Mouse (Mus musculus) telencephalon, adult 2 months (tissue): ENCODE data around the gene Dnajc7.

ENCODE experiments used
- DNase-seq: peaks from one replicate; pipeline ENCODE4 v3.0.0-alpha.2; 2011; ENCODE audit warnings: low read depth, low spot score

Dnajc7 gene

DNA sequence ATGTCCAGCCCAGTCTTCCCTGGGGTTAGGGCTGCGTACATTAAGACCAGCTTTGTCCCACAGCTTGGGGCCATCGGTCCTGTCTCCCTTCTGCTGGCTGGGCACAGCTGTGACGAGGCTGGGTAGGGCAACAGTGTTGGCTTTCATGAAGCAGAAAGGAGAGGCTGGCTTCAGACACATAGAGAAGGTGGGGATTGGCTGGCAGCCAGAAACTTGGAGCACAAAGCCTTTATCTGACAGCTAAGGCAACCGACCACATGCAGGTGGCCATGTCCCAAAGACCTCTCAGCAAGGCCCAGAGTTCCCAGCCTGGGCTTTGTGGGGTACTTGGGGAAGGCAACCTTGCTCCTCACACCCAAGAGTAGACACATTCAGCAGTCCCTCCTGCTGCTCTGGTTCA is 38.2 kb downstream of the Dnajc7 start:
- peak; percentile 61 for DNase-seq

DNA sequence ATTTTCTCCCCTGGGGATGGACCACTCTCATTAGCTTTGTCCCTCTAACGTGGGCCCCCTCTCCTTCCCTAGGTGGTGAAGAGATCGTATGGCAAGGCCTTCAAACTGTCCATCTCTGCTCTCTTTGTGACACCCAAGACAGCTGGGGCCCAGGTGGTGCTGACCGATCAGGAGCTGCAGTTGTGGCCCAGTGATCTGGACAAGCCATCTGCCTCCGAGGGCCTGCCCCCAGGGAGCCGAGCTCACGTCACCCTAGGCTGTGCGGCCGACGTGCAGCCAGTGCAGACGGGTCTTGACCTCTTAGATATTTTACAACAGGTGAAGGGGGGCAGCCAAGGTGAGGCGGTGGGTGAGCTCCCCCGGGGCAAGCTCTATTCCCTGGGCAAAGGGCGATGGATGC is 39.7 kb downstream of the Dnajc7 start:
- DNase-seq, result no peak

DNA sequence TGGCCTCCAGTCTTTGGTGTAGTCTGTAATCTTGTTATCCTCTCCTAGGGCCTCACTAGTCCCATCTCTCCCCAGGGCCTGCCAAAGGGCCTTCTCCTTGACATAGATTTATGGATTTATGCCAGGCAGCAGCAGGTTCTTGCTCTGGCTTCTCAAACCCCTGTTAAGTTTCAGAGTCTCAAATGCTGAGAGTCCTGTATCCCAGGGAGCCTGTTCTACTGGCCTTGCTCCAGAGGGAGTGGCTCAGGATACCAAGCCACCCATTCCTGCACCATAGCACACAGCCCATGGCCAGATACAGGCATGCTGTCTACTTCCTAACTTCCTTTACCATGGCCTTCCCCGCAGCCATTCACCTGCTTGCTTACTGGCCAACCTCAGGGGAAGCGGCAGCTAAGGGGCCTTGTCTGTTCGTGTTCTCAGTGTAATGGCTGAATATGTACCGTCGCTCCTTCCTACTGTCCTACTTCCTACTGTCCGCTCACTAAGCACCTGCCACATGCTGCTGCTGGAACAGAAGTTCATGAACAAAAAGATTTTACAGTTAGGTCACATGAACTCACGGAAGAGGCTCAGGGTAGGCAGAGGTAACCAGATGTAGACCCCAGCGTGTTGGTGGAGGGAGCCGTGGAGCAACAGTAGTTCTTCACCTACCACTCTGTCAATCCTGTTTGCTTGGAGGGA is 40.7 kb downstream of the Dnajc7 start:
- no peak for DNase-seq

DNA sequence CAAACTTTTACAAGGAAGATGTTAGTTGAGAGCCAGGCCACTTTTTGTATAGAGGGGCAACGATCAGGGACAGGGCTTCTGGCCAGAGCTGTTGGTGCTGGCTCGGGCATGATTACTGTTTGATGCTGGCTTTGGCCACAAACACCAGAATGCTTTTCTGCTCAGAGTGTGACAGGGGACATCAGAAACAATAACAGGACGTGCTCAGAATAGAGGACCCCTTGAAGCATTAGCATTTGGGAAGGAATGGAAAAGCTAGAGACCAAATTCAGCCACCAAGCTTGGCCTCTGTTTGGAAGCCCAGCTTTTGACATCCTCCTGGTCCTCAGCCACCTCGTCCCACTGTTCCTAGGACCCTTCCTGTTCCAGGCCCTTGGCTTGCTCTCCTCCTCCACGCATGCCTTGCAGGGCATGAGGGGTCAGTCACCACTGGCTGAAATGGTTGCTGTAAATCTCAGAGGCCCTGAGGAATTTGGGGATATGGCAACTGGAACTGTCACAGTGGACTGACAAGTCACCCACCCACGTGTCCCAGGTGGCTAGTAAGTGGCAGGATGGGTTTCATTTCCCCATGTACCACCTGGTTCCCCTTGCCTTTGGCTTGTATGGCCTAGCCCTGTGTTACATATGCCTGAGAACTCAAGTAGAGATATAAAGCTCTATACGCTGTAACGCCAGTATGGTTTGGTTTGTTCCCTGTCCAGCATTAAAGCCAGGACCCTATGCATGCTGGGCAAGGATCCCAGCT is 41.9 kb downstream of the Dnajc7 start:
- DNase-seq, result no peak

DNA sequence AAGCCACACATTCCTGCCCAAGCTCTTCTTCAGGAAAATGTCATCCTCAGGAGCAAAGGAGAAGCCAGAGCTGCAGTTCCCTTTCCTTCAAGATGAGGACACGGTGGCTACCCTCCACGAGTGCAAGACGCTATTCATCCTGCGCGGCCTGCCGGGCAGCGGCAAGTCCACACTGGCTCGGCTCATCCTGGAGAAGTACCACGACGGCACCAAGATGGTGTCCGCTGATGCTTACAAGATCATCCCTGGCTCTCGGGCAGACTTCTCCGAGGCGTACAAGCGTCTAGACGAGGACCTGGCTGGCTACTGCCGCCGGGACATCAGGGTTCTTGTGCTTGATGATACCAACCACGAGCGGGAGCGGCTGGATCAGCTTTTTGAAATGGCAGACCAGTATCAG is 43.7 kb downstream of the Dnajc7 start:
- DNase-seq, result no peak

DNA sequence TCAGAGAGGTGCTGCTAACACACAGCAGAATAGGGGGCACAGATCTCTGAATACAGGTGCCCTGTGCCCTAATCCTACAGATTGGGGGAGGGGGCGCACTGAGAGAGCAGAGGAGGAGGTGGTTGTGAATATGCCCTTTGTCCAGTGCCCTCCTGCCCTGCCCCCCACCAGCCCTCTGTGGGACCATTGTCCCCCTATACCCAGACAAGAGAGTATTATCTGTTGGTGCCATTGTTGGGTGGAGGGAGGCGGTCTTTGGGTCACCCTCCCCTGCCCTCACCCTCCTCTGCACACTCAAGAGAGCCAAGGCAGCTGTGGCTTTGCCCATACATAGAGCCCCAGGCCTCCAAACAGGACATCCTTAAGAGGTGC is 44.5 kb downstream of the Dnajc7 start:
- DNase-seq, result peak; percentile 77

DNA sequence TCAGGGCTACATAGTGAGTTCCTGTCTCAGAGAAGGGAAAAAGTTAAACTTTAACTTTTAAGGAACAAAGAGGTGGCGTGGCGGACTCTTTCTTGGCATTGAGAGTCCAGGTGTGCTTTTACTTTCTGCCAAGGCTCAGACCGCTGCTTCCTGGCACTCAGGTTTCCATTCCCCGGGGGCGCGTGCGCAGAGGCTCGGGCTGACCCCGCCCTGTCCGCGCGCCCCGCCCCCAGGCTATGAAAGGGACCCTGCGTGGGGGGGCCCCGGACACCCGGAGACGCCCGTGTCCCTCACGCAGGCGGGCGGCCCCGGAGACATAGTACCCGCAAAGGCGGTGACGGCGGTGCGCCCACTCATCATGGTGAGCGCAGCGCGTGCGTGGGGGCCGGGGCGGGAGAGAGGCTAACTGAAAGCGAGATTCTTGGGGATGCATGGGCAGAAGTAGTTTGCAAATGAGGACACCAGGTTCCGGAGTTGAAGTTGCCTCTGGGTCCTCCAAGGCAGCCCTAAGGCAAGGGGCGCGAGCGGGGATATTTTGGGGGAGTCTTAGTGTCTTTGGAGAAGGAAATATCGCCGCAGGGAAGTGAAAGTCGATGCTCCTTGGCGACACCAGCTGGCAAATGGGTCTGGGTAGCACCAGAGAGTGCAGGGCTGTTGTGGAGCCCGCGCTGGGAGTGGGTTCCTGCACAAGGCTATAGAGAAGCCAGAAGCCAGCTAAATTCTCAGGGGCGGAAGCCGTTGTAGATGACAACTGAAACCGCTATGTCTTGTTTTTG is 45.1 kb downstream of the Dnajc7 start, which contains the start of gene Cnp:
Gene Cnp, plus strand, starts transcription at position 197 of the 776 bp plus-strand sequence.
- no peak for DNase-seq

DNA sequence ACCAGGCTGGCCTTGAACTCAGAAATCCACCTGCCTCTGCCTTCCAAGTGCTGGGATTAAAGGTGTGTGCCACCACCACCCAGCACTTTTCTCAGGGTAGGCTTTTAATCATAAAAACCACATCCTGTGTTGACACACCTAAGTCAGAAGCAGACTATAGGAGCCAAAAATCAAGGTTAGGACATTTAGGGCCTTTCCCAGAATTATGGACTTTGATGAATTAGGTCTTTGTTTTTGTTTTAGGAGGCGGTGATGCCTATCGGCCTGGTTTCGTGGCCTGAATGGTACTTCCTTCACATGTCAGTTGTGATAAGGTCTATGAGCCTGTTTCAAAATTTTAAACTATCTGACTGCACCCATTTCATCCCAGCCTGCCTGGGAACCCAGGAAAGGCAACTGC is 45.8 kb downstream of the Dnajc7 start:
- no peak for DNase-seq

DNA sequence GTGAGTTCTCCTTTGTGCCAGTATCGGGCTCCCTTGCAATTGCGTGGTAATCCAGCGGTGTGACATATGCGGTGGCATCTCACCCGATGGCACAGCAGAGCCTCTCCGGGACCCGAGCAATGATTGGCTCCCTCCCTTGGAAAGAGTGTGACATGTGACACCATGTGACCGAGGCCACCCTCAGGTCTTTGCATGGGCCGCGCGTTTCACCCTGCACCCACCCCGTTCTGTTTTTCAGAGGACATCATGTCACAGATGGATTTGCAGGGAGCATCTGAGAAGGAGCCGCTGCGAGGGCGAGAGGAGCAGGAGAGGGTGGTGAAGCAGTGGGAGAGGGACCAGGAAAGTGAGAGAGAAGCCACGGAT is 48.8 kb downstream of the Dnajc7 start:
- DNase-seq, result peak; percentile 63

DNA sequence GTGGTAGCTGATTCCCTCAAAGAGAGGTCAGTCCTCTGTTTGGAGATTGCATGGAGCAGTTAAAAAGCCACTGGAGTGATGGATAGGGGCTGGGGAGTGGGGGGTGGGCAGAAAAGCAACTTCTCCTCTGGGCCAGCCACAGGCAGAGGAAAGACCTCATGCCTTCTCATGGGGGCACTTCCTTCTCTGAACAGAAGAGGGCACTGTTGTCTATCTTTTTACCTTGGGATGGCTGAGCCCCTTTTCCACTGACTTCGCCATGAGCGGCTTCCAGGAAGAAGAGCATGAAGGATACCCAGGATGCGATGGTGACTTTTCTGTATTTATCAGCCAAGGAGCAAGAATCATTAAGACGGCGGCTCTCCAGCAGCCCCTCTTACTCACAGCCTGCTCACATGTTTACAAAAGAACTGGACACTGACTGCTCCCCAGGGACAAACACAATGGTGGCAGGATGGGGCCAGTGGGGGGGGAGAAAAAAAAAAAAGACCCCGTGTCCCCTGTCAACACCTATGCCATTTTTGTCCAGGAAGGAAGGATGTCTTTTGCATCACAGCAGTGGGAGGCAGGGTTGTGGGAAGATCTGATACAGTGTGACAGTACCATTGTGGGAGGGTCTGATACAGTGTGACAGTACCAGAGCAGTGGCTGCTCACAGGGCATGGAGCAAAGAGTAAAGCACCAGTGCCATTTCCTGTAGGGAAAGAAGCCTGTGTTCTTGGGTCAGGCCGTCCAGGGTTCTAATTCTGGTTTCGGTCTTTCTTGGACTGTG is 49.4 kb downstream of the Dnajc7 start:
- DNase-seq, result peak; percentile 55

DNA sequence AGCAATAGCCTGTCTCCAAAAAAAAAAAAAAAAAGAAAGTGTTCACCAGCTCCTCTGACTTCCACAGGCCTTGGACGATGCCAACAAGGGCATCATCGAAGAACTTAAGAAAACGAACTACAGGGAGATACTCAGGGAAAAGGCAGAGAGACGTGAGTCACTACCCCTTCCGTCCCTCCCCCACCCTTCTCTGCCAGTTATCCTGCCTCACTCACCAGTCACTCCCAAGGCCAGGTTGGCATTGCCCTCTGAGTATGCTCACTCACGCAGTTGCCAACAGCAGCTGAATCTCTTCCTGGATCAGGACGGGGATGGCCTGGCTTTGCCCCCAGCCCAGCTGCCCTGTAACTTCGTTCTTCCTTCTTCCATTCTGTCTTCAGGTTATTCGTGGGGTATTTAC is 50.2 kb downstream of the Dnajc7 start:
- no peak for DNase-seq

DNA sequence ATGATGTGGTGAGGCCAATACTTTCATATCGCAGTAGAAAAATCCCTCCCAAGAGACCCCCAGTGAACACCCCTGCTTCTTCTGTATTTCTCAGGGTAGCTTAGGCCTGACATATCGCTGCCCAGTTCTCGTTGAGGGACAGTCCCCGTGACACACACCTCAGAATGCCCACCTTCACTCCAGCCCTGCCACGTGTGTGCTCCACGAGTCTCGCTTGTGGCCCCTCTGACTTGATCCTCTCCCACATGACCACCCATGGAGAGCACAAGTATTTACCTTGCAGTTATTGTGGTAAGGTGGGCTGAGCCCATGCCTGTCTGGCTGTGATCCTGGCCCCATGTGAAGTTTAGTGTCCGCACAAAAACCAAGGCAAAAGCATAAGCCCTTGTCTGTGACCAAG is 51.3 kb downstream of the Dnajc7 start:
- no peak for DNase-seq

DNA sequence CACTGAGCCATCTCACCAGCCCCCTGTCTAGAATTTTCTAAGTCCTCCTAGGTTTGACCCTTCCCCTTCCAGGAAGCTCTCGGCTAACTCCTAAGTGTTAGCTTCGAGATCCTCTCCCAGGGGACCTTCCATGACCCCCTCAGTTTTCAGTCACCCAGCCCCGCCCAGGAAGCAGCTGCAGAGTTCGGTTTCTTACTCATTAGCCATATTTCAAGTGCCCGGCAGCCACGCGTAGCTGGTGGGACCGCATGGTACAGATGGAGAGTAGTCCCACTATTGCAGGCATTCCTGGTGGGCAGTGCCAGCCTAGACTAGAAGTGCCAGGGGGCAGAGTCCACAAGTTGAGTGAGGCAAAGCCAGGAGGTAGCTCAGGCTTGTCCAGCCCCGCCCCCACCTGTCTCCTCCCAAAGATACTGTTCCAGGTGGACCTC is 52.1 kb downstream of the Dnajc7 start:
- no peak for DNase-seq

DNA sequence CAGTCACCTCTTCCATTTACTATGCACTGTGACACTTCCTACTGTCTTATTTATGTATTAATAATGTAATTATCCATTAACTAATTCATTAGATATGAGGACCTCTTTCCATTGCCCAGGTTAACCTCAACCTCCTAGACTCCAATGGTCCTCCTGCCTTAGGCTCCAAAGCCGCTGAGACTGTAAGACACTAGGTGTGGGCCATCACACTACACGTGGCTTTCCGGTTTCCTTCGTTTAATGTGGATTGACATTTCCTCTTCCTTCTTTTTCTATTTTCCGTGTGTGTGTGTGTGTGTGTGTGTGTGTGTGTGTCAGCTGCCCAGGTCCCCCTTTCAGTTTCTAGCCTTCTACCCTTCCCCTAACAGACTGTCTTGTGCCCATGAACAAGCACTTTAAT is 52.7 kb downstream of the Dnajc7 start:
- DNase-seq, result no peak

DNA sequence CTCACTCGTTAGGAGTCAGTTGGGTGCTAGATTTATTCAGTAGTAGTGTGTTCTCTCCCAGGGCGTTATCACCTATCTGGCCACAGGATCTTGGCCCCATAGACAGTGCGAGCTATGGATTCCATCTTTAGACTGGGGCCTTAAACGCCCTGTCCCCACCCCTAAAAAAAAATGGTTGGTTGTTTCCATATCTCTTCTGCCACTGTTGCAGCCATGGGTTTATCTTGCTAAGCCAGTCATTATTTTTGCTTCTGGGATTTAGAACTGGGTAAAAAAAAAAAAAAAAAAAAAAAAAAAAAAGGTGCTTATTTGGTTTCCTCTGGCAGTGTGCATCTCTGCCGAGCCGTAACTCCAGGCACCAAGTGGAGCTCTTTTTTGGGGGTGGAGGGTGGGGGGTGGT is 55.3 kb downstream of the Dnajc7 start:
- no peak for DNase-seq

DNA sequence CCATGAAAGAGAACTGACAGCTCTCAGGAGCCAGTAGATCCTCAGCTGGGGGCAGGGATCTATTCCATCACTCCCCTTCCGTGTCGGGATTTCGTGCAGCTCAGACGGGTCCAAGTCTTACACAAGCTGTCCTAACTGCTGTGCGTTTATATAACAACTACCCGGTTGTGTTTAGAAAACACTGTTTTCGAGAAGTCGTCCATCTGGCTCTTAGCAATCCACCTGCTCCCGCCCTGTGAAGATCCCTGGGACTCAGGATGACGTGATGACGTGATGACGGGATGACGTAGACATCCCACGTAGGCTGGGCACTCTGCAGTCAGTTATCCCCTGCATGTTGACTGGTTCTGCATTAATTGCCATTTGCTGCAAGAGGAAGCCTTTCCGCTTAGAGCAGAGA is 55.7 kb downstream of the Dnajc7 start:
- peak; percentile 86 for DNase-seq

DNA sequence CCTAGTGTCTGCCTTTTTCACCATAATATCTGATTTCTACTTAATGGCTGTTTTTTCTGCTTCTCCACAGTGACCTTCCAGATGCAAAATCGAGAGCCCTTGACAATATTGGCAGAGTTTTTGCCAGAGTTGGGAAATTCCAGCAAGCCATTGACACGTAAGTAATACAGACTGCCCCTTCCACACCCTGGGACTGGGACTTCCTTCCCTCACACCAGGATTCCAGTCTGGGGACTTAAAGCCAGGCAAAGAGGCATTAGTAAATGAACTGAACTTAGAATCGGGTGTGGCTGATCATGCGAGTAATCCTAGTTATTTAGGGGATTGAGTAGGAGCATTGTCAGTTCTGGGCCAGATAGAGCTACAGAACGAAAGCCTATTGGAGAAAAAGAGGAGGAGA is 58.2 kb downstream of the Dnajc7 start:
- DNase-seq, result no peak

DNA sequence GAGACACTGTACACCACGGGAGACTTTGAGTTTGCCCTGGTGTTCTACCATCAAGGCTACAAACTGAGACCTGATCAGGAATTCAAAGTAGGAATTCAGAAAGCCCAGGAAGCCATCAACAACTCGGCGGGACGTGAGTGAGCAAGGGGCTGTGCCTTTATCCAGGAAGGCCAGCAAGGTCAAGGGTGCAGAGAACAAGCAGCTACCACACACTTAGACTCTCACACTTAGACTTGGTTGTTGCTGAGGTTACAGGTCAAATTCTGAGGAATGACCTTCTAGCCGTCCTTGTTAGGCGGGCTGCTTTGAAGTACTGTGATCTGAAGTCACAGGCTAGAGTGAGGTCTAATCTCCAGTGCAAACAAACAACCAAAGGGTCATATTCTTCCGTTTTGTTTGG is 60.5 kb downstream of the Dnajc7 start:
- no peak for DNase-seq

DNA sequence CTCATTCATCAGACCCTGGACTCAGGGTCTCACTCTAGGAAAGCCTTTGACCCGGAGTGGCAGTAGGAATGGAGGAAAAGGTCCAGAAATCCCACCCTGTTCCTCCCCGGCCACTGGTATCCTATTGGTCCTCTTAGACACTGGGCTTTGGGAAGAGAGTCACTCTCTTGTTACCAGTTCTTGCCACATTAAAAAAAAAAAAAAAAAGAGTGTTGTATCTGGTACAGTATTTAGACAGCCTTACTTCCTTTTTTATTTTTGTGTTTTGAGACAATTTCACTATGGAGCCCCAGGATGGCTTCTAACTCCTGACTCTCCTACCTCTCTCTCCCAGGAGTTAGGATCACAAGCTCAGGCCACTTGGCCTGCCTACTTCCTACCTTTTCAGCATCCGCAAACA is 62.4 kb downstream of the Dnajc7 start:
- DNase-seq, result no peak

DNA sequence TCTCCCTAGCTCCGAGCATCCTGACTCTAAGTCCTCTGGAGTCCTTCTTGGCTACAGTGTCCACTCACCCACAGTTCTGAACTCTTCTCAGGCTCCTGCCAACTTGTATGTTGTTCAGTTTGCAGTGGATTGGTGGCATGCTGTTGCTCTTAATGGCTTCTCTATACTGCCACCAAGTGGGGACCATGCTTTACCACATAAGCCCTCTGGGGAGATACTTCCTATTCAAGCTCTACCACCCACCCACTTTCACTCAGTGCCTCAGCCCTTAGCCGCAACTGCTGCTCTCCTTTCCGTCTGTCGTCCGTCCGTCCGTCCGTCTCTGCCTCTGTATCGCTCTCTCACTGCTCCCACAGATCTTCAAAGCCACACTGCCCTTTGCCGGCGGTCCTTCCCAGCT is 64.4 kb downstream of the Dnajc7 start:
- peak; percentile 52 for DNase-seq

DNA sequence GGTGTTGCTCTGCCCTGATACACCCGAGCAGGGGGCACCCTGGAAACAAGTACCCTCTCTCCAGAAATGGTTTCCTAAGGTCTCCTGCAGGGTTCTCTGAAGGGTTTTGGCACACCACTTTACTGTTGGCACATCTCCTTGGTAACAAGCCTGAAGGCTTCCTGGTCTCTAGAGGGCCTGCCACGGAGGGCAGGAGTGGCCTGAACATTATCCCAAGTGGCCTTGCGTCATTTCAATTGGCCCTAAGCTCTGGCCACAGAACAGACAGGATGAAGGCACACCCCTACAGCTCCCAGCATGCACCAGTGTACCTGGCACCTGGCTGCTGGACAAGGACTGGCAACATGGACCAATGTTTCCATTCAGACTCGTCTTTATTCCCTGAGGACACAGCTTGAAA is 67.1 kb downstream of the Dnajc7 start:
- no peak for DNase-seq

DNA sequence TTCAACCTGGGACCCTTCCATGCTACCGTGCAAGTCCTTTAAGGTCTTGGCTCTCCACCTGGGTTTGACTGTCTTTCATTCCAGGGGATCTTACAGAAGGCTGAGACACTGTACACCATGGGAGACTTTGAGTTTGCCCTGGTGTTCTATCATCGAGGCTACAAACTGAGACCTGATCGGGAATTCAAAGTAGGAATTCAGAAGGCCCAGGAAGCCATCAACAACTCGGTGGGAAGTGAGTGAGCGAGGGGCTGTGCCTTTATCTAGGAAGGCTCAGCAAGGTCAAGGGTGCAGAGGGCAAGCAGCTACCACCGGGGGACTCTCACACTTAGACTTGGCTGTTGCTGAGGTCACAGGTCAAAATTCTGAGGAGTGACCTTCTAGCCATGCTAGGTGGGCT is 69.9 kb downstream of the Dnajc7 start:
- DNase-seq, result no peak
